Mouse (Mus musculus) cerebellum, postnatal 10 days (tissue): Measurements from ENCODE around the gene Eif2ak4.
A peak's percentile ranks its signal among the peaks of the same experiment; 100 is the strongest.

Experiments
- DNase-seq, 2 experiments: peaks; one replicate each; pipeline ENCODE4 v3.0.0; 2021; ENCODE audit warnings: mixed read lengths in 2 of 2

Gene Eif2ak4

GRCm38 (mm10) chr2:118406811-118407210, 18.4 kb downstream of the Eif2ak4 start:
- no peak for DNase-seq

DNA sequence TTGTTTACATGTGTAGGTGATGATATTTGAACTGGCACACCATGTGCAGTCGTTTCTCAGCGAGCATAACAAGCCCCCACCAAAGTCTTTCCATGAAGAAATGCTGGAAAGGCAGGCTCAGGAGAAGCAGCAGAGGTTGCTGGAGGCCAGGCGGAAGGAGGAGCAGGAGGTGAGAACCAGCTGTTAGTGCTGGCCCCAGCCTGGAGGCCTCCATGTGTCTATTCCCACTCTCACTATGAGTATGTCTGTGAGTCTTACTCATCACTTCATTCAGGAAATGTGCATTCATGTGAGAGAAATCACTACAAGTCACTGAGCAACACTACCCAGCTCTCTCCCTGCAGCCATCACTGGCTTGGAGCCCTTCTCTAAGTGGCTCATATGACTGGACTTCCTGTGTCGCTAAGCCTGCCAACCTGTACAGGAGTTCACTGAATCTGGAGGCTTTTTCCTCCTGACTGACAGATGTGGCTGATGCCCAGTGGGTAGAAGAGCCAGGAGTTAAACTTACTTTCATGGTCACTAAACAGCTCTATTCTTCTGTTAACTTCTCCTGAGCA, 20.0 kb downstream of the Eif2ak4 start:
- no peak for DNase-seq

DNA sequence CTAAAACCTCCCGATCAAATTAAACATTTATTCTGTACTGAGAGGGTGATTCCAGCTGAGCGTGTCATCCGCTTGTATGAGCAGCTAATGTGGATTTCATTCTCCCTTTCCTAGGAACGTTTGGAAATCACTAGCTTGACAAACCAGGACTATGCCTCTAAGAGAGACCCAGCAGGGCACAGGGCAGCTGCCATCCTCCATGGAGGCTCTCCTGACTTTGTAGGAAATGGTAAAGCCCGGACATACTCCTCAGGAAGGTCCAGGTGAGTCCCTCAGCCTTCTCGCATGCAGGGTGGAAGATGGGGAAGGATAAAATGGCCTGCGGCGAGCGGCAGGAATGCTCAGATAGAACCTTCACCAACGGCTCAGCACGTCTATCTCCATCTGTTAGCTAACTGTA, 24.4 kb downstream of the Eif2ak4 start:
- no peak for DNase-seq

DNA sequence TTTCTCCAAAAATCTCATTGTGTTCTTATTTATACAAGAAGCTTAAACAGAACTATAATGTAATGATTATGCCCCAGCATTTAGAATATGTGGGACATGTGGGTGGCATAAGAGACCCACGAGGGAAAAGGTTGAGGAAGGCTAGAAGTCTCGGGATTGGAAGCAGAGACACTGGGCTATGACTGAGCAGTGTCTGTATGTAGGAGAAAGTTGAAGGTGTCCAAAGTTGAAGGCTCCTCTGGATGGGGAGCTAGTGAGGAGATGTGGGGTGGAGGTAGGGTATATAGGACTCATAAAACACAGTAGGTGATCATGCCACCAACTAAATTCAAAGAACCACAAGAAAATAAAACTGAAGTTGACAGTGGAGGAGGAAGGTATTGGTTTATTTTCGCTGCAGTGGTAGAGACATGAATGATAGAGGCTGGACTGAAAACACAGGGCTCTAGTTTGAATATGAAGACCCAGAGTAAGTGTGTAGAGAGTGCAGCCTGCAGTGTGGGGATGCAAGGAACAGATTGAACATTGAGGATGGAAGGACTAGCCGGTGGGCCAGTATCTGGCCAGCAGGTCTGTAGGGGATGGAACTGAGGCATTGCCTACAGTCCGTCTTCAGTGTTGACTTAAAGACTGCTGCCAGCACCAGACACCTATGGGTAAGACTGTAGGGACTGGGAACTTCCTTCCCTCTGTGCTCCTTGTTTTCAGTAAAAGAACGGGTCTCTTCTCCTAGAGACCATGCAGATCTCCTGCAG, 27.4 kb downstream of the Eif2ak4 start:
- DNase-seq, result no peak

GRCm38 (mm10) chr2:118418076-118418475, 29.7 kb downstream of the Eif2ak4 start:
- no peak for DNase-seq

GRCm38 (mm10) chr2:118421951-118422350, 33.5 kb downstream of the Eif2ak4 start:
- no peak for DNase-seq

- DNase-seq, result no peak
Observed at GRCm38 (mm10) chr2:118422385-118422784, 34.0 kb downstream of the Eif2ak4 start.

GRCm38 (mm10) chr2:118428296-118428695, 39.9 kb downstream of the Eif2ak4 start:
- DNase-seq, result no peak

DNA sequence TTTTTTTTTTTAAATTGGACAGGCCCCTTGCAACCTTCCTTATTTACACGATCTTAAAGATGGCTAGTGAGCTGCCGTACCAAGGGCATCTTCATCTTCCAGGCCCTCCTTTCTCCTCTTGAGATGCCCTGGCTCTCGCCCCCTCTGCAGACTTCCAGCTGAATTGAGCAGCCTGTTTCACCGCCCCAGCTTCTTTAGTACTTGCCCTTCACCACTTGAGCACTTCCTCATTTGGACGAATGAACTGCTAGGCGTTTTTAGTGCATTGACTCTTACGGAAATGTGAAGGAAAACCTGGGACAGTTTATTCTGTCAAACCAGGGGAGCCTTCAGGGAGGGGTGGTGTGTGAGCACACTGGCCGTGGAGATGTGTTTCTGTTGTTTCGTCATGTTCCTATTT, 40.9 kb downstream of the Eif2ak4 start:
- DNase-seq, result no peak

GRCm38 (mm10) chr2:118430630-118431029, 42.2 kb downstream of the Eif2ak4 start:
- no peak for DNase-seq

GRCm38 (mm10) chr2:118431589-118431988, 43.2 kb downstream of the Eif2ak4 start:
- DNase-seq, result peak; percentile 63 to 67

DNA sequence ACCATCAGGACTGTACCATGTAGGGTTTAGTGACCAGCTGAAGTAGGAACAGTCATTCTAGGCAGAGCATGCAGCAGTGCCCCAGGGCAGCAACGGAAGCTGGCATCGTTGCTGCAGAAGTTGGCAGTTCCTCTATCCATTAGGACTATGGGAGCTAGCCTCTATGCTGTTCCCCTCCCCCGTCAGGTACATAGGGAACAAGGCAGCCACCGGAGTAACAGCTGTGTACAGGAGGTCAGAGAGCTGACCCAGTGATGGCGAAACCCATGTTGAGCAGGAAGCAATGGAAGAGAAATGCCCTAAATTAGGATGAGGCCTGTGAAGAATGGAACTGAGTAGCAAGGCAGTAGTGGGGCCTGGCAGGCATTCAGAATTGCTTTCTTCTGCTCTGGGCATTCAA, 53.8 kb downstream of the Eif2ak4 start:
- peak in 1 of 2 experiments; percentile 18 for DNase-seq

- DNase-seq, result no peak
Observed at GRCm38 (mm10) chr2:118442723-118443122, 54.3 kb downstream of the Eif2ak4 start.

DNA sequence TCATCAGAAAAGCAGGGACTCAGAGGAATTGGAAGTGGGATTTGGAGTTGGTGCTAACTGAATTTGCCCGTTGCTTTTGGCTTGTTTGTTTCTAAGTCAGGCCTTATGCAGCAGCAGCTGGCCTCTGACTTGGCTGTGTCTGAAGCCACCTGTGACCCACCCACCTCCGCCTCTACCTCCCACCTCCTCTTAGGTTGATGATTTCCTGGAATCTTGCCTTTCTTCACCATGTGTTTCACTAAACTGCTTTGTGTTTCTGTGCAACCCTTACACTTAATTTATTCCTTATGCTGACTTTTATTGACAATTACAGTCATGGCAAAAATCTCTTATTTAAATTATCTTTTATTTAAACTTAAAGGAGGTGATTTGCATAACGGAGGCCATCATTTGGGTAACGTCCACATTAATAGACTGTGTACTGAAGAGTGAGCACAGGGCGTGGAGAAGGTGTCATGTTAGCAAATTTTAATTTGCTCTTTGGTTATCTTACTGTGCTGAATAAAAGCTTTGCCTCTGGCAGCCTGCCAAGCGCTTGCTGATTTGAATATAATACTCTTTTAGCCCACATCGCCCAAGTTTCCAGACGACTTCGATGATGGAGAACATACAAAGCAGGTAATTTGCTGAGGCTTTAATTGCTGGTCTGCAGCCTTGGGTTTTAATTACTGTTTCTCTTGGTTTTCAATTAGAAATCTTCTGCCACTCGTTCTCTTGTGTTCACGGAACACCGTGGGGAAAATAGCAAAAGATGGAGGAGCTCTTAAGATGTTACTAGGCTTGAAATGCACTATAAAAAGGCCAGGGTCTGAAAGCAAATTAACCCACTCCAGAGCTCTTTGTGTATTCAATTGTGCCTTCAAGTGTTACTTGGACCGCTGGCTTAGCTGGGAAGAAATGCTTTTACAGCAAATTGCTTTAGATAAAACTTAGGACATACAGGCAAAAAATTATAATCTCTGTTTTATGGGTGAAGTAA, 57.6 kb downstream of the Eif2ak4 start:
- DNase-seq, result peak; percentile 30 to 44

DNA sequence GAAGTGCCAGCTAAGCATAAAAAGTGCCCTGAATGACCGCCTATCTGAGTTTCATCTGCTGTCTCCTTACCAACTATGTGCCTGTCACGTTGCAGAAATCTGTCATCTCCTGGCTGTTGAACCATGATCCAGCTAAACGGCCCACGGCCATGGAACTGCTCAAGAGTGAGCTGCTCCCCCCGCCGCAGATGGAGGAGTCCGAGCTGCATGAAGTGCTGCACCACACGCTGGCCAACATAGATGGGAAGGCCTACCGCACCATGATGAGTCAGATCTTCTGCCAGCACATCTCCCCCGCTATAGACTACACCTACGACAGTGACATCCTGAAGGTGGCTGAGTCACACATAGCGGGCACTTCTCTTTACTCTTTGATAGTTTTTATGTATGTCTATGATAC, 59.8 kb downstream of the Eif2ak4 start:
- DNase-seq, result no peak

DNA sequence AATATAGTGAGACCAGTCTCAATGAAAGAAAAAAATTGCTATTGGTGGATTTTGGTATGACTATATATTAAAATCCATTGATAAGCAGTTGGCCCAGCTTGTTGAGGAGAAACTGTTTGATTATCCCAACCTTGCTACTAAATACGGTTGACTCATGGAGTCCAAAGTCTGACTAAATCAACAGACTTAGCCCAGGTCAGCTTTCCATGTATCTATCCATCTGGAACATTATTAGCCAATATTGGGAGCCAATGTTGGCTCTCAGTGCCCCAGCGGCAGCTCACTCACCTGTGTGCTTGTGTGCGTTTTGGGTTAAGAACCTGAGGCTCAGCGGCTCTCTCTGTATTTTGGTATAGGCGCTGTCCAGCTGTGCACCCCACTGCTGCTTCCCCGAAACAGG, 62.6 kb downstream of the Eif2ak4 start:
- DNase-seq, result no peak

DNA sequence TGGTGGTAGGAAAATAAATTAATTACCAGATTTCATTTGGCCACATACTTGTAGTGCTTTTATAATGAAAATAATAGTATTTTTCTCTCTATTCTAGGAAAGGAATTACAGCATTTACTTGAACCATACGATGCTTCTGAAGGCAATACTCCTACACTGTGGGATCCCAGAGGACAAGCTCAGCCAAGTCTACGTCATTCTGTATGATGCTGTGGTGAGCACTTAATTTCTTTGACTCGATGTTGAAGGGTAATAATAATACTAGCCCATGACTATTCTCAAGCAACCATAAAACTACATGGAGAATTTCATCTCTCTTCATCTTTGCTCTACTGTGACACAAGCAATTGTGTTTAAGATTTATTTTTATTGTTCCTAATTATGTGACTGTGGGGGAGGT, 68.6 kb downstream of the Eif2ak4 start:
- no peak for DNase-seq

- DNase-seq, result peak; percentile 21 to 67
Observed at GRCm38 (mm10) chr2:118457463-118458261, 69.2 kb downstream of the Eif2ak4 start.

DNA sequence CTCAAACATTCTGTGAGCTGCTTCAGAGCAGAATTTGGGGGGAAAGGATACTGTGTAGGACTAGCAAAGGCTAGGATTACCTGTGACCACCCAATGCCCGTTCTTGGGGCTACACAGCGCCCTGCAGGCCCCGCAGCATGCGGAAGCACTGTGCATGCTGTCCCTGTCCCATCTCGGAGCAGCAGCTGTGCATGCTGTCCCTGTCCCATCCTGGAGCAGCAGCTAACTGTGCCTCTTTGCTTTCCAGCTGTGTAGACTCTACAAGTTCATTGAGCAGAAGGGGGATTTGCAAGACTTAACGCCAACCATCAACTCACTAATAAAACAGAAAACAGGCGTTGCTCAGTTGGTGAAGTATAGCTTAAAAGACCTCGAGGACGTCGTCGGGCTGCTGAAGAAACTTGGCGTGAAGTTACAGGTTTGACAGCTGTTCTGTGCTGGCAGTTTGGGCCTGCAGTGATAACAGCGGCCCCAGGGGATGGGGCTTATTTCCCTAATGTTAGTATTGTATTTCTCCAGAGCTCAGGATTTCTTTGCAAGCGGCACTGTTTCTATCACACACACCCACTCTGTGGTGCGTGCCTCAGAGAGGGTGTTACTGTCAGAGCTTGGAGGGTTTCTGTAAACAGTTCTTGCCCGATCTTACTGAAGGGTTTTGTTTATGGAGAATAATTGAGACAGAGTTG, 73.2 kb downstream of the Eif2ak4 start:
- DNase-seq, result no peak

DNA sequence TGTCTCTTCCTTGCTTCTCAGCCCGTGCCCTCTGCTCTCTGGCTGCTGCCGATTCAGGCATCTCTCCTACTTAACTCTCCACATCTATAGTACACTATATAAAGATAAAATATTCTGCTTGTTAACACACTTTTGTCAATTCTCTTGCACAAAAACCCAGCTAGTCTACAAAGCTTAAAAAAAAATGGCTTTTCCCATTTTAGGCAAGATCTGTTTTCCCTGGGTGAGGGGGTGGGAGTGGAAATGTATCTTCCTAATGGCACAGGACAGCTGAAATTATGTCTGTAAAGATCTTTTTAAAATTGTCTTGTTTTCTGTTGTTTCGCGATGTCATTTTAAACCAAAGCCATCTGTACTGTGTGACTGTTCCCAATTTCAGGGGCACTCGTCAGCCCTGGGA, 75.1 kb downstream of the Eif2ak4 start:
- no peak for DNase-seq

GRCm38 (mm10) chr2:118464450-118464849, 76.0 kb downstream of the Eif2ak4 start:
- no peak for DNase-seq

DNA sequence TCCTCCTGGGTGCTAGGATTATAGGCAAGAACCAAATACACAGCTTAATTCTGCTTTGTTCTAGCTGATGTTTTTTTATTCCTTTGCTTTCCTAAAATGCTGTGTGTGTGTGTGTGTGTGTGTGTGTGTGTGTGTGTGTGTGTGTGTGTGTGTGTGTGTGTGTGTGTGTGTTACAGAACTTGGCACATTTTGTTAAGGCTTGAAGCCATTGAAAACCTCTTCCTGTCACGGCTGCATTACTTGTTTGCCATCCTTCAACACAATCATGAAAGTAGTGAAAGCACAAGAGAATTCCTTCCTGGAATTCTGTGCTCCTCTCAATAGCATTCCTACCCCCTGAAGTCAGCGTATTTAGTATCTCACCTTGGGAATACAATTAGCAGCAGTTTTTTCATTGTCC, 77.5 kb downstream of the Eif2ak4 start:
- DNase-seq, result no peak
